9 mouse cellular contexts compared by ENCODE assay signal in genomic region chr6:91286624-91287023, GRCm38 (mm10).
DNase-seq lines count a peak whose midpoint lies in the region; ATAC-seq and TF ChIP-seq lines count a peak whose summit lies in the region.
"Had no signal": no experiment of that assay in that cellular context is flagged by ENCODE, and none has a peak within 500 bp of the region (broad histone marks: within the 10 kb centered on the region; RNA-seq: fewer than 3 reads in every experiment).

No protein-coding gene starts in this region.

- H3K9me3 ChIP-seq in intestine, embryonic 14.5 days (ENCODE audit: control insufficient read depth, low read length) = no peaks in the 10 kb centered on the region
- H3K9me3 ChIP-seq in intestine, embryonic 15.5 days = no peaks in the 10 kb centered on the region
- H3K9me3 ChIP-seq in liver, embryonic 13.5 days (replicated peaks) = no peaks in the 10 kb centered on the region
- no peaks in the 10 kb centered on the region for H3K9me3 ChIP-seq in neural tube, embryonic 15.5 days (replicated peaks)
- H3K9me3 ChIP-seq: stomach, embryonic 15.5 days had no signal

- no peaks in the 10 kb centered on the region for H3K4me1 ChIP-seq in intestine, embryonic 14.5 days (replicated peaks; ENCODE audit: control insufficient read depth, insufficient read depth, low read length)
- peaks cover 10% of the 10 kb centered on the region; the same call in 1 of the 2 replicates for H3K4me1 ChIP-seq in intestine, embryonic 15.5 days (replicated peaks)
- no peaks in the 10 kb centered on the region; the same call in 1 of the 2 replicates for H3K4me1 ChIP-seq in cortical plate, adult 2 months (ENCODE audit: control insufficient read depth, insufficient read depth, low read length)
- peaks cover 4% of the 10 kb centered on the region; the same call in 1 of the 2 replicates for H3K4me1 ChIP-seq in liver, embryonic 13.5 days (replicated peaks)
- H3K4me1 ChIP-seq in neural tube, embryonic 15.5 days = peaks cover 31% of the 10 kb centered on the region

- peaks cover 78% of the 10 kb centered on the region for H3K27me3 ChIP-seq in intestine, embryonic 14.5 days (replicated peaks; ENCODE audit: control insufficient read depth, insufficient read depth, low read length)
- peaks cover 72% of the 10 kb centered on the region for H3K27me3 ChIP-seq in intestine, embryonic 15.5 days (replicated peaks)
- H3K27me3 ChIP-seq in liver, embryonic 13.5 days = peaks cover 91% of the 10 kb centered on the region
- peaks cover 23% of the 10 kb centered on the region for H3K27me3 ChIP-seq in neural tube, embryonic 15.5 days (replicated peaks)

- H3K4me3 ChIP-seq in intestine, embryonic 14.5 days (ENCODE audit: low read depth, low read length) = no peak overlapping the region
- no peak overlapping the region for H3K4me3 ChIP-seq in intestine, embryonic 15.5 days (replicated peaks)
- no peak overlapping the region for H3K4me3 ChIP-seq in cortical plate, adult 2 months (ENCODE audit: insufficient read depth, low read length)
- no peak overlapping the region for H3K4me3 ChIP-seq in liver, embryonic 13.5 days (replicated peaks)
- no peak overlapping the region for H3K4me3 ChIP-seq in neural tube, embryonic 15.5 days (replicated peaks)
- H3K4me3 ChIP-seq: stomach, embryonic 15.5 days had no signal

- H3K36me3 ChIP-seq in intestine, embryonic 14.5 days (ENCODE audit: control insufficient read depth, insufficient read depth, low read length) = no peaks in the 10 kb centered on the region
- H3K36me3 ChIP-seq in intestine, embryonic 15.5 days = no peaks in the 10 kb centered on the region
- no peaks in the 10 kb centered on the region for H3K36me3 ChIP-seq in liver, embryonic 13.5 days
- H3K36me3 ChIP-seq in neural tube, embryonic 15.5 days = no peaks in the 10 kb centered on the region
- H3K36me3 ChIP-seq: stomach, embryonic 15.5 days had no signal

- DNase-seq in intestine, embryonic 14.5 days (ENCODE audit: low spot score) = peak; percentile 94
- DNase-seq in gastrocnemius, postnatal 4 days (ENCODE audit: low spot score in 2 of 2) = peak; percentile 58 to 80
- peak; percentile 76 to 77 for DNase-seq in kidney, postnatal 25 days
- DNase-seq in liver, embryonic 13.5 days = peak; percentile 28
- peak; percentile 90 for DNase-seq in testis, postnatal 10 days (ENCODE audit: low spot score)

- peak; percentile 97 for TF ChIP-seq CTCF in cortical plate, adult 2 months (IDR thresholded peaks at IDR 0.05; ENCODE audit: extremely low read depth, insufficient read depth, low read length)

- no peak for TF ChIP-seq POLR2A in cortical plate, adult 2 months (IDR thresholded peaks at IDR 0.05; ENCODE audit: extremely low read depth, insufficient read depth, low read length)

- ATAC-seq in intestine, embryonic 14.5 days (replicated peaks; ENCODE audit: low FRiP score, low TSS enrichment, low read depth) = no peak; the same call in 1 of the 2 replicates
- no peak for ATAC-seq in intestine, embryonic 15.5 days
- ATAC-seq in liver, embryonic 13.5 days (ENCODE audit: low read depth) = no peak
- ATAC-seq in neural tube, embryonic 15.5 days (ENCODE audit: low FRiP score) = no peak

- no peak overlapping the region for H3K9ac ChIP-seq in intestine, embryonic 14.5 days (ENCODE audit: low read length)
- no peak overlapping the region for H3K9ac ChIP-seq in intestine, embryonic 15.5 days
- no peak overlapping the region for H3K9ac ChIP-seq in liver, embryonic 13.5 days
- no peak overlapping the region for H3K9ac ChIP-seq in neural tube, embryonic 15.5 days (replicated peaks)
- H3K9ac ChIP-seq: stomach, embryonic 15.5 days had no signal

- no peak overlapping the region for H3K27ac ChIP-seq in intestine, embryonic 14.5 days (ENCODE audit: low read depth)
- H3K27ac ChIP-seq in intestine, embryonic 15.5 days = no peak overlapping the region
- H3K27ac ChIP-seq in cortical plate, adult 2 months (ENCODE audit: insufficient read depth, low read length) = no peak overlapping the region
- no peak overlapping the region for H3K27ac ChIP-seq in liver, embryonic 13.5 days
- H3K27ac ChIP-seq in neural tube, embryonic 15.5 days (replicated peaks) = no peak overlapping the region
- H3K27ac ChIP-seq: stomach, embryonic 15.5 days had no signal

- H3K4me2 ChIP-seq in intestine, embryonic 14.5 days (ENCODE audit: low read length) = no peak overlapping the region
- no peak overlapping the region for H3K4me2 ChIP-seq in intestine, embryonic 15.5 days (replicated peaks)
- no peak overlapping the region for H3K4me2 ChIP-seq in liver, embryonic 13.5 days
- peak overlapping the region; percentile 71 for H3K4me2 ChIP-seq in neural tube, embryonic 15.5 days
- H3K4me2 ChIP-seq: stomach, embryonic 15.5 days had no signal

- WGBS in intestine, embryonic 14.5 days = 5% methylated on average over 15 of the region's 15 CpGs
- WGBS in intestine, embryonic 15.5 days = 5% methylated on average over 15 of the region's 15 CpGs
- WGBS in liver, embryonic 13.5 days (ENCODE audit: insufficient replicate concordance) = 3% methylated on average over 15 of the region's 15 CpGs
- WGBS in neural tube, embryonic 15.5 days = 3% methylated on average over 15 of the region's 15 CpGs

Comparison
In these comparisons a context has a peak if more than half of its experiments do, and no peak if none do; other contexts are left out.
1. DNase-seq: peak in every context shown above with its lines; median percentile 94 in intestine, embryonic 14.5 days; 90 in testis, postnatal 10 days; 76 in kidney, postnatal 25 days; 69 in gastrocnemius, postnatal 4 days; 28 in liver, embryonic 13.5 days.